Mouse (Mus musculus): ENCODE results near the gene Parva.

DNA sequence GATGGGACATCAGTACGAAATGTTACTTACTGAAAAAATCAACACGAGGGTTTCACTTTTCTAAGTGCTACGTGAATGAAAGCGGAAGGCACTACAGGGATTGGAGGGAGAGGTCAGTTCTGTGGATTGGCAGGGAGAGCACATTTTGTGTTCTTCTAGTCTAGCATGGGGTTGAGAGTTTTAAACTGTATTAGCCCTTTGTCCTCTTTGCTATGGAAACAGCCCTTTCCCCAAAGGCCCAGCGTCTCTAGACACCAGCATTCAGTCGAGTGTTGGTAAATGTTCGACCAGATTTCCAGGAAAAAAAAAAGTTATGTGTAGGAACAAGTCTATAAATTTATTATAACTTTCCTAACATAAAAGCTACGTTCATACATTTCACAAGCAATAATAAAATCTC is 68.6 kb downstream of the Parva start:
- TF ChIP-seq CTCF (conservative IDR thresholded peaks at IDR 0.05; ENCODE audit: insufficient read depth, insufficient read length, low read depth, low read length) (no peak), POLR2A (IDR thresholded peaks at IDR 0.05; ENCODE audit: low read depth, low read length) (no peak)
